Mouse (Mus musculus) midbrain, embryonic 10.5 days (tissue): Measurements from ENCODE around the gene Ctps2. TPM values are rescaled to one million over a fixed set of nuclear protein-coding genes. Genes with fewer than 3 reads are reported as not detected.

Experiments used
- DNase-seq: peaks from one replicate; pipeline ENCODE4 v3.0.0-alpha.2; 2017; ENCODE audit warnings: low spot score
- H3K27ac ChIP-seq: fragments of 300-500 bp; sonication (generic); replicated peaks from 2 replicates; pipeline ENCODE4 v1.5.1; 2016; ENCODE audit warnings: mild to moderate bottlenecking
- H3K27me3 ChIP-seq: fragments of 300-500 bp; sonication (generic); 2 replicates; pipeline ENCODE4 v1.6.1; 2016; ENCODE audit warnings: low read depth, mild to moderate bottlenecking; ENCODE audit not compliant: poor library complexity, severe bottlenecking
- H3K36me3 ChIP-seq: fragments of 300-500 bp; sonication (generic); 2 replicates; pipeline ENCODE4 v1.6.1; 2016; ENCODE audit warnings: mild to moderate bottlenecking, moderate library complexity
- H3K4me1 ChIP-seq: fragments of 300-500 bp; sonication (generic); 2 replicates; pipeline ENCODE4 v1.6.1; 2016
- H3K4me3 ChIP-seq: fragments of 300-500 bp; sonication (generic); 2 replicates; pipeline ENCODE4 v1.5.1; 2016; ENCODE audit warnings: mild to moderate bottlenecking, moderate library complexity
- H3K9me3 ChIP-seq: fragments of 300-500 bp; sonication (generic); replicated peaks from 2 replicates; pipeline ENCODE4 v1.6.1; 2016; ENCODE audit warnings: mild to moderate bottlenecking
- WGBS: fragments of 180-500 bp; shearing (Covaris S2); methylation state at CpG from one replicate; pipeline ENCODE4 v1.1.7; 2016; 5-methylcytosine and 5-hydroxymethylcytosine counted together
- polyA plus RNA-seq: library from polyadenylated mRNA; unstranded; fragments of >200 nt; fragmentation: Nextera tagmentation; extraction: Ambion mirVana; gene quantifications from 2 replicates; pipeline ENCODE4 v1.2.1, GENCODE M21; 2016

Gene Ctps2
- polyA plus RNA-seq, 1 experiment from 2014 or later: 55.8 TPM

- H3K27ac ChIP-seq: no peak overlapping the region
- WGBS: 37% methylated on average over 5 of the region's 5 CpGs
- peaks cover 13% of the 10 kb centered on the region for H3K36me3 ChIP-seq
- peak; percentile 40 for DNase-seq
- H3K4me3 ChIP-seq: no peak overlapping the region
- H3K4me1 ChIP-seq: no peaks in the 10 kb centered on the region
- H3K9me3 ChIP-seq: no peaks in the 10 kb centered on the region
- H3K27me3 ChIP-seq: peaks cover 16% of the 10 kb centered on the region; the same call in 1 of the 2 replicates
Observed at GRCm38 (mm10) chrX:162915697-162916096, 14.7 kb downstream of the Ctps2 start.

GRCm38 (mm10) chrX:162921487-162922125 lies 20.6 kb downstream of the Ctps2 start:
- 89% methylated on average over 8 of the region's 8 CpGs for WGBS
- Histone ChIP-seq H3K36me3 (0 out of 2 replicates have a peak, but pooled peaks cover 12% of the 10 kb centered on the region), H3K4me3 (no peak overlapping the region), H3K4me1 (no peaks in the 10 kb centered on the region), H3K27me3 (peaks cover 50% of the 10 kb centered on the region), H3K9me3 (no peaks in the 10 kb centered on the region), H3K27ac (no peak overlapping the region)
- no peak for DNase-seq

- Histone ChIP-seq H3K4me3 (no peak overlapping the region), H3K27ac (no peak overlapping the region), H3K27me3 (peaks cover 37% of the 10 kb centered on the region), H3K9me3 (no peaks in the 10 kb centered on the region; the same call in 1 of the 2 replicates), H3K4me1 (no peaks in the 10 kb centered on the region), H3K36me3 (peaks cover 29% of the 10 kb centered on the region)
- 88% methylated on average over 2 of the region's 2 CpGs for WGBS
- no peak for DNase-seq
Observed at GRCm38 (mm10) chrX:162931467-162931866, 30.4 kb downstream of the Ctps2 start.

- Histone ChIP-seq H3K9me3 (no peaks in the 10 kb centered on the region), H3K36me3 (peaks cover 8% of the 10 kb centered on the region; the same call in 1 of the 2 replicates), H3K4me3 (no peak overlapping the region), H3K4me1 (no peaks in the 10 kb centered on the region), H3K27ac (no peak overlapping the region), H3K27me3 (peaks cover 68% of the 10 kb centered on the region)
- no peak for DNase-seq
- 90% methylated on average over 1 of the region's 1 CpGs for WGBS
Observed at GRCm38 (mm10) chrX:162942027-162942426, 41.0 kb downstream of the Ctps2 start.

GRCm38 (mm10) chrX:162949811-162950439 lies 48.9 kb downstream of the Ctps2 start:
- peaks cover 53% of the 10 kb centered on the region for H3K27me3 ChIP-seq
- H3K4me1 ChIP-seq: no peaks in the 10 kb centered on the region
- H3K9me3 ChIP-seq: no peaks in the 10 kb centered on the region
- peak; percentile 12 for DNase-seq
- H3K36me3 ChIP-seq: no peaks in the 10 kb centered on the region
- H3K27ac ChIP-seq: no peak overlapping the region
- WGBS: 46% methylated on average over 3 of the region's 3 CpGs
- H3K4me3 ChIP-seq: no peak overlapping the region

GRCm38 (mm10) chrX:162957921-162958320 lies 56.9 kb downstream of the Ctps2 start:
- H3K27me3 ChIP-seq: peaks cover 77% of the 10 kb centered on the region
- WGBS: 80% methylated on average over 3 of the region's 3 CpGs
- H3K27ac ChIP-seq: no peak overlapping the region
- H3K36me3 ChIP-seq: no peaks in the 10 kb centered on the region
- H3K4me1 ChIP-seq: no peaks in the 10 kb centered on the region
- no peak overlapping the region for H3K4me3 ChIP-seq
- DNase-seq: no peak
- H3K9me3 ChIP-seq: no peaks in the 10 kb centered on the region

GRCm38 (mm10) chrX:162963840-162964239 lies 62.8 kb downstream of the Ctps2 start:
- WGBS: 46% methylated on average over 4 of the region's 4 CpGs
- Histone ChIP-seq H3K4me1 (no peaks in the 10 kb centered on the region), H3K9me3 (no peaks in the 10 kb centered on the region), H3K27ac (no peak overlapping the region), H3K36me3 (no peaks in the 10 kb centered on the region), H3K4me3 (no peak overlapping the region), H3K27me3 (peaks cover 85% of the 10 kb centered on the region)
- DNase-seq: no peak

- Histone ChIP-seq H3K27ac (no peak within 1 kb of the TSS), H3K36me3 (no peaks in the 10 kb centered on the region), H3K9me3 (no peaks in the 10 kb centered on the region), H3K4me3 (no peak within 1 kb of the TSS), H3K4me1 (no peaks in the 10 kb centered on the region), H3K27me3 (peaks cover 85% of the 10 kb centered on the region)
- DNase-seq: no peak
- 53% methylated on average over 3 of the region's 3 CpGs for WGBS
Observed at GRCm38 (mm10) chrX:162964383-162964782, 63.3 kb downstream of the Ctps2 start, which contains the start of gene S100g. Gene S100g (minus strand): TSS chrX:162964599.

GRCm38 (mm10) chrX:162967456-162967855 lies 66.4 kb downstream of the Ctps2 start:
- Histone ChIP-seq H3K9me3 (no peaks in the 10 kb centered on the region), H3K27me3 (peaks cover 85% of the 10 kb centered on the region), H3K4me3 (no peak overlapping the region), H3K36me3 (no peaks in the 10 kb centered on the region), H3K27ac (no peak overlapping the region), H3K4me1 (no peaks in the 10 kb centered on the region)
- 81% methylated on average over 8 of the region's 8 CpGs for WGBS
- DNase-seq: no peak

GRCm38 (mm10) chrX:162976194-162976593 lies 75.2 kb downstream of the Ctps2 start:
- 76% methylated on average over 3 of the region's 3 CpGs for WGBS
- Histone ChIP-seq H3K27me3 (peaks cover 33% of the 10 kb centered on the region), H3K36me3 (no peaks in the 10 kb centered on the region; the same call in 1 of the 2 replicates), H3K27ac (no peak overlapping the region), H3K4me3 (no peak overlapping the region), H3K4me1 (no peaks in the 10 kb centered on the region), H3K9me3 (no peaks in the 10 kb centered on the region)
- DNase-seq: no peak

GRCm38 (mm10) chrX:162986876-162987495 lies 85.9 kb downstream of the Ctps2 start:
- Histone ChIP-seq H3K27ac (no peak overlapping the region), H3K36me3 (peaks cover 5% of the 10 kb centered on the region; the same call in 1 of the 2 replicates), H3K4me3 (no peak overlapping the region), H3K4me1 (no peaks in the 10 kb centered on the region), H3K9me3 (no peaks in the 10 kb centered on the region), H3K27me3 (peaks cover 32% of the 10 kb centered on the region)
- WGBS: 95% methylated on average over 10 of the region's 10 CpGs
- no peak for DNase-seq

- no peak overlapping the region for H3K4me3 ChIP-seq
- H3K9me3 ChIP-seq: no peaks in the 10 kb centered on the region
- H3K27me3 ChIP-seq: peaks cover 67% of the 10 kb centered on the region
- DNase-seq: no peak
- H3K36me3 ChIP-seq: no peaks in the 10 kb centered on the region
- 86% methylated on average over 4 of the region's 4 CpGs for WGBS
- H3K4me1 ChIP-seq: no peaks in the 10 kb centered on the region
- no peak overlapping the region for H3K27ac ChIP-seq
Observed at GRCm38 (mm10) chrX:162991396-162991795, 90.4 kb downstream of the Ctps2 start.

GRCm38 (mm10) chrX:162992121-162992520 lies 91.1 kb downstream of the Ctps2 start:
- Histone ChIP-seq H3K27me3 (peaks cover 75% of the 10 kb centered on the region), H3K36me3 (no peaks in the 10 kb centered on the region), H3K4me3 (no peak overlapping the region), H3K9me3 (no peaks in the 10 kb centered on the region), H3K27ac (no peak overlapping the region), H3K4me1 (no peaks in the 10 kb centered on the region)
- no peak for DNase-seq
- WGBS: 88% methylated on average over 3 of the region's 3 CpGs
